Mouse (Mus musculus) cerebellum, postnatal 10 days (tissue): ENCODE results near the gene Itga2b.

Experiments used
- DNase-seq, 2 experiments: peaks; one replicate each; pipeline ENCODE4 v3.0.0; 2021; ENCODE audit warnings: mixed read lengths in 2 of 2

Gene Itga2b

DNA sequence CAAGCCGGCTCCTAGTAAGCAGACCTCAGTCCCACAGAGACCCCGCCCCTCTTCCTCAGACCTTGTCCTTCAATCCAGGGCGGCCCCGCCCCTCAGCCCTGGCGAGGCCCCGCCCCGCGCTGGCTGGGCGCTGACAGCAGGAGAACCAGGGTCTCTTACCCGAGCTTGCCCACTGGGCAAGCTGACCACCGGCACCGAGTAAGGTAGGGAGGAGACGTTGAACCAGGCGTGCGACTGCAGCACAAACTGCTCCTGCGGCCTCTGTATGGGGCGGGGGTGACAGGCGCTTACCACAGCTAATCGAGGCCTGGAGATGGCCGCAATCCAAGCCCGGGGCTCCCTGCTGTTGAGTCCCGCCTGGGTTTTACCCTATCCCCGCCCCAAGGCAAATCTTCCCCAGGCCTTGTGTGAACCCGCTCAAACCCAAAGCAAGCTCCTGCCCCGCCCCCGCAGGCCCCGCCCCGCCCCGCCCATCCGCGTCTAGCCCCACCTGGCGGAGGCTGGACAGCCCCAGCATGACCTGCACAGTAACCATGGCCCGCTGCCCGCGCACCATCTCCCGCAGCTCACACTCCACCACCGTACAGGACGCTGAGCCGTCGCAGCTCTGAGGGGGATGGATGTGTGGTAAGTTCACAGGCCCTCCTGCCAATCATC is 14.1 kb downstream of the Itga2b start:
- DNase-seq: peak; percentile 79 to 82

GRCm38 (mm10) chr11:102453131-102453530 is 16.8 kb downstream of the Itga2b start:
- DNase-seq: peak in 1 of 2 experiments; percentile 32

- DNase-seq: peak; percentile 61 to 66
Measured at GRCm38 (mm10) chr11:102449043-102450008, 20.6 kb downstream of the Itga2b start.

DNA sequence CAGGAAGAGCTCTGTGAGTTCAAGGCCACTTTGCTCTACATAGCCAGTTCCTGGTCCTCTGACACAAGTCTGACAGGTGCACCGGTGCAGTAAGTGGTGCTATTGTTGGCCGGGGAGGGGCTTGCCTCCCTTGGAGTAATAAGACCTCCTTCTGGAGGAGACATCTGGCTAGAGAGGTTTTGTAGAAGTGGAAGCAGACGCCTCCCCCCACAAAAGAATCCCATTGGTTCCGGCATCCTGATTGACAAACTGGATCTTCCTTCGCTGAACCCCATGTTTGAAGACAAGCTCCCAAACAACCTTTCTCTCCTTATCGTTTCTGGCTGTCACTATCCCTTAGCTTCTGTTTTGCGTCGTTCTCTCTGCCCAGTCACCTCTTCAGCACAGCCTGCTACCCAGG is 21.6 kb downstream of the Itga2b start:
- DNase-seq: peak; percentile 42 to 53

DNA sequence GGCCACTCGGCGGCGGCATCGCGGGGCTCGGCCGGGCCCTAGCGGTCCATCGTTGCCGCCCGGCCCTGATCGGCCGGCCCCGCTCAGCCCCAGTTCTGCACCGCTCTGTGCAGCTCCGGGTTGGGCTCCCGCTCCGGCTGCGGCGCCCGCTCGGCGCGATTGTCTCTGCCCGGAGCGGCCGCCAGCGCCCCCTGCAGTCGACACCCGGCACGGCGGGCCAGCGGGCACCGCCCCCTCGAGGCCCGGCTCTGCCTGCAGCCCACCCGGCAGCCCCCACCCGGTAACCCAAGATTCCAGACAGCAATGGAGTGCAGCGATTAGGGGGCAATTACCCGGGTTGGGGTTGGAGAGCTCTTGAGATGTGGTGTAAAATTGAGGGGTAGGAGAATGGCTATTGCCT is 22.4 kb downstream of the Itga2b start, which contains the start of gene Fam171a2:
Gene Fam171a2 (minus strand): TSS at position 186 of the 400 bp plus-strand sequence.
- DNase-seq: peak; percentile 96 to 97

- peak; percentile 84 to 90 for DNase-seq
Measured at GRCm38 (mm10) chr11:102446581-102447461, 23.1 kb downstream of the Itga2b start.

- DNase-seq: peak; percentile 77 to 83
Measured at GRCm38 (mm10) chr11:102445891-102446361, 24.0 kb downstream of the Itga2b start.

- DNase-seq: peak; percentile 54 to 58
Measured at GRCm38 (mm10) chr11:102445264-102445890, 24.5 kb downstream of the Itga2b start.

DNA sequence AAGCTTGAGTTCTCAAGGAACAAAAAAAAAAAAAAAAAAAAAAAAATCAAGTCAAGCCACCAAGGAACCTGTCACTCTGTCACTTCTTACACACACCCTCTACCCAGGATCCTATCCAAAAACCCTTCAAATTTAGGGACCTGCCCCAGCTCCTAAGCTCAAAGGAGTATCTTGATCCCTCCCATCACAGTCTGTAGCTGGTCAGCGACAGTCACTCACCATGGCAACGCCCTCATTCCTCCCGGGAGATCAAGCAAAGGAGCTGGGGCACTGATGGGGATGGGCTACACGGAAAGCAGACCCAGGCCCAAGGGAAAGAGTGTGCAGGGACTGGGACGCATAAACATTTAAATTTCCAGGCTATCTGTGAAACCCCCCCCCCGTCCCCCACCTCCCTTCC is 25.1 kb downstream of the Itga2b start:
- DNase-seq: no peak

DNA sequence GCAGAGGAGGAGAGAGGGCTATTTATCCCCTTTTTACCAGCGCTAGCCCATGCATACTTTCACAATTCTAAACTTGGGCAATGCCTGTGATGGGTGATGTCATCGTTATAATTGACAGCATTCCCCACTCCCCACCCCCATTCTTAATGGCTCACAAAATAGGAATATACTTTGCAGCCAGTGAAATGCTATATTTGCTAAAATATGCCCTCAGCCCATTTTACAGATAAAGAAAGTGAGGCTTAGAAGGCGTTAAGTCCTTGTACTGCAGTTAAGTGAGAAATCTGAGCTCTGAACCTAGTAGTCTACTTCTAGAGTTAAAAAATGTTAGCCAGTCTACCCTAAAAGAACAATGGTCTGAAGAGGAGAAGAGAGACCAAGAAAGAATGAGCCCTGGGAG is 25.6 kb downstream of the Itga2b start:
- no peak for DNase-seq

- DNase-seq: peak in 1 of 2 experiments; percentile 42
Measured at GRCm38 (mm10) chr11:102443740-102444139, 26.2 kb downstream of the Itga2b start.

- DNase-seq: no peak
Measured at GRCm38 (mm10) chr11:102442089-102442488, 27.8 kb downstream of the Itga2b start.

DNA sequence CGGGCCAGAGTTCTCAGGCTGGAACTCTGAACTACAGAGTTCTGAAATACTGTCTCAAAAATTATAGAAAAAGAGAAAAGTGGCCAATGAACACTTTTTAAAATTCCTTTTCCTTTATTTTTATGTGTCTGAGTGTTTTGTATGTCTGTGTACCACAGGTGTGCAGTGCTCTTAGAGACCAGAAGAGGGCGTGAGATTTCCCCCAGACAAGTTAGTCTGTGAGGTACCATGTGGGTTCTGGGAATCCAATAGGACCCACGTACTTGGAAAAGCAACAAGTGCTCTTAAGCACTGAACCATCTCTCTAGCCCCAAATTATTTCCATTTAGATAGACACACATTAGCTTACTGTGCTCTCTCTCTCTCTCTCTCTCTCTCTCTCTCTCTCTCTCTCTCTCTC is 28.5 kb downstream of the Itga2b start:
- peak in 1 of 2 experiments; percentile 47 for DNase-seq

GRCm38 (mm10) chr11:102440255-102440654 is 29.7 kb downstream of the Itga2b start:
- DNase-seq: no peak

DNA sequence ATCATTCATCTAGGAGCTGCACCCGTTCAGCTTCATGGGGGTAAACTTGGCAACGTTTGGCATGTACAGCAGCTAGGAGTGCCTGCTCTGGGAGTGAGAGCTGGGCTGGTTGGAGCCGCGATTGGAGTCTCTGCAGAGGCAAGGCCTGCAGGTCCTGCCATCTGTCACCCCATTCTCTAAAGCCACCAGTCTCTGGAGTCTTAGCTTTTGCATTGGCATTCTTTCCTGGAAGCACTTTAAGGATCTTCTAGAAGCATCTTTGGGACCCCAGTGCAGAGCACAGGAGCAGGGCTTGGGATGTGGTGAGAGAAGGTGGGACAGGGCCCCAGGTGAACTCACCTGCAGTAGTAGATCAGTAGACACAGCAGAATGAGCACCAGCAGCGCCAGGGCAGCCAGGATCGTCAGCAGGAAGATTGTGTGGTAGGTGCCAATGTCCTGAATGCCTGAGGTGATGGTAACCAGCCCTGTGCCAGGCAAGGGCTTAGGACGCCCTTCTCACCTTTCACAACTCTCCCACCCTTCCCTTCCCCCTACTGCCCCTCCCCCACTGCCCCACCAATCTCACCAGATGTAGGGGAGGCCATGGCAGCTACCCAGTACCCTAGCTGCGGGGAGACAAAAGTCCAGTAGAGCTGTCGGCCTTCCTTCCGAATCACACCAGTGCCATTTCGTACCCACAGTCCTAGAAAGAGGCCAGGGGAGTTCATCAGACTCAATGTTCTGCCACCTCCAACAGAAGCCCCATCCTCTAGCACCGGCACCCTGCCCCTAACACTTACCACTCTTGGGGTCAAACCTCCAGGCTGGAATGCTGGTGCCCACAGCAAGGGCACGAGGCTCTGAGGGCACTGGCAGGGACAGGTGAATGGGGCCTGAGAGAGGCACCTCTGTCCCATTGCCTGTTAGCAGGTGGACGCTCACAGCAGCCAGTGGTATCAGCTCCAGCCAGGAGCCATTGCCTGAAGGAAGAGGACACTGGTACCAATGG is 30.5 kb downstream of the Itga2b start:
- DNase-seq: peak; percentile 69 to 72

GRCm38 (mm10) chr11:102438212-102439092 is 31.5 kb downstream of the Itga2b start:
- peak; percentile 98 to 99 for DNase-seq

DNA sequence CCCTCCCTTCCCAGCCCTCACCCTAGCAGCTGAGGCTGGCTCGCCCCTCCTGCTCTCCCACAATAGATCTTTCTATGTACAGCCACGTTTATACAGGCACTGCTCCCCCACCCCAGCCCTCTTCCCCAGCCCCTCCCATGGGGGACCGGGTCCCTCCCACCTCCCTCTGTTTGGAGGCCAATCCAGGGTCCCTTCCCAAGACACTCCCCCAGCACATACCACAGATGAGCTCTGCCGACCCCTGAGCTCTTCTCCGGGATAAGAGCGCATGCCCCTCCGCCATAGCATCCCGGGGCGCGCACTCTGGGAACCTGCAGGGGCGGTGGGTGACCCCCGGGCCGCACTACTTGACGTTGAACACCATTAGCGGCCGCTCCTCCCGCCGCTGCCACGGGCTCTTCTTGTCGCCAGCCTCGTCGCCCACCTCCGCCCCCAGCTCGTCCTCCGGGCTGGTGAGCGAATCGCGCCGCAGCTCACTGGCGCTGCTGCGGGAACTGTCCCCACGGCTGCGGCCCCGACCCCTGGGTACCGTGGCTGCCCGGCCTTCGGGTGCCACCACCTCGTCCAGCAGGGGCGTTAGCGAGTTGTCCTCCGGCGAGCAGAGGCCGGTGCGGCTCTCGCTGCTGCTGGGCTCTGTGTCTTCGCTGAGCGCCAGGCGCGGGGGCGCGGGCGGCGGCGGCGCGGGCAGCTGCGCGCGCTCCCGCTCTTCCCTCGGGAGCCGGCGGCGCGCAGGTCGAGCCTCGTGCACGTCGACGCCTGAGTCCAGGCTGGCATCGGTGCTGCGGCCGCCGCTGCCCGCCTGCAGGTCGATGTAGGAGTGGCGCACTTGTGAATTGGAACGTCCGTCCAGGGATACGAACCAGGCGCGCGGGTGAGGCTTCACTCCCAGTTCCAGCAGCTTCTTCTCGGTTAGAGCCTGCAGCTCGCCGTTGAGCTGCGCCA is 32.5 kb downstream of the Itga2b start:
- DNase-seq: peak; percentile 82 to 84

DNA sequence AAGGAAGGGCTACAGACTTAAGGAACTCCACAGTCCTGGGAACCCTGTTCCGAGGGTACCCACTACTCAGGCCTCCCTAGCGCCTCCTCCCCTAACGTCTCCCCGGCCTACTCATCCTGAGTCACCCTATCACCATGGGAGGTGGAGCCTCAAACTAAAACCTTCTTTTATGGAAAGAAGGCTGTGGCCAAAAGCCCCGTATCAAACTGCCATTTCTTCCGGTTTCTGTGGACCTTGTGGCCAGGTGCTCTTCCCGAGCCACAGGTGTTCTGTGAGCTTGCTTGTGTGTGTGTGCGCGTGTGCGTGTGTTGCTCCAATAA is 33.5 kb downstream of the Itga2b start:
- DNase-seq: no peak
